ENCODE assay signal across 28 mouse cellular contexts in genomic region chr9:94169905-94170612, GRCm38 (mm10).
A peak's percentile ranks its signal among the peaks of the same experiment; 100 is the strongest.
DNase-seq lines count a peak whose midpoint lies in the region; ATAC-seq lines count a peak whose summit lies in the region.
"Had no signal": no experiment of that assay in that cellular context is flagged by ENCODE, and none has a peak within 500 bp of the region (broad histone marks: within the 10 kb centered on the region; RNA-seq: fewer than 3 reads in every experiment).

No protein-coding gene starts in this region.

- no peaks in the 10 kb centered on the region for H3K36me3 ChIP-seq in forebrain, embryonic 11.5 days (ENCODE audit: control insufficient read depth, insufficient read depth, low read length)
- no peaks in the 10 kb centered on the region for H3K36me3 ChIP-seq in forebrain, embryonic 16.5 days (ENCODE audit: control insufficient read depth, insufficient read depth)
- H3K36me3 ChIP-seq in hindbrain, embryonic 11.5 days (ENCODE audit: control insufficient read depth, insufficient read depth, low read length), result no peaks in the 10 kb centered on the region
- H3K36me3 ChIP-seq in hindbrain, embryonic 13.5 days, result no peaks in the 10 kb centered on the region
- no peaks in the 10 kb centered on the region for H3K36me3 ChIP-seq in midbrain, embryonic 12.5 days
- H3K36me3 ChIP-seq: embryonic facial prominence, embryonic 13.5 days; G1E; limb, embryonic 12.5 days; lung, embryonic 15.5 days; neural tube, embryonic 13.5 days; stomach, embryonic 15.5 days had no signal

- no peak for DNase-seq in forebrain, embryonic 11.5 days (ENCODE audit: low spot score)
- DNase-seq in hindbrain, embryonic 11.5 days (ENCODE audit: low spot score), result no peak
- peak; percentile 27 for DNase-seq in retina, embryonic 14.5 days (ENCODE audit: low spot score)
- no peak for DNase-seq in heart, postnatal 36 days
- no peak for DNase-seq in left cerebral cortex, adult 8-10 months (ENCODE audit: low spot score in 2 of 2)
- DNase-seq: adrenal gland, adult 8-10 months; cerebellum, adult 8-10 months; cerebellum, postnatal 36 days; embryo, embryonic 11 days; gastrocnemius, postnatal 10 days; heart, postnatal 14 days; kidney, adult 8-10 months; kidney, postnatal 4 days; layer of hippocampus, postnatal 36 days; right cerebral cortex, postnatal 14 days; thymus, postnatal 14 days had no signal

- no peak overlapping the region for H3K27ac ChIP-seq in forebrain, embryonic 11.5 days (ENCODE audit: low read depth, low read length)
- H3K27ac ChIP-seq in forebrain, embryonic 16.5 days (ENCODE audit: low read length), result no peak overlapping the region
- H3K27ac ChIP-seq in hindbrain, embryonic 11.5 days (ENCODE audit: low read depth, low read length), result no peak overlapping the region
- H3K27ac ChIP-seq in hindbrain, embryonic 13.5 days, result no peak overlapping the region
- peak overlapping the region; percentile 70 for H3K27ac ChIP-seq in midbrain, embryonic 12.5 days (replicated peaks)
- H3K27ac ChIP-seq: embryonic facial prominence, embryonic 13.5 days; kidney, postnatal 0 days; limb, embryonic 12.5 days; lung, embryonic 15.5 days; neural tube, embryonic 13.5 days; stomach, embryonic 15.5 days had no signal

- ATAC-seq in forebrain, embryonic 11.5 days (replicated peaks; ENCODE audit: low FRiP score), result peak; percentile 63
- ATAC-seq in forebrain, embryonic 16.5 days, result no peak
- ATAC-seq in hindbrain, embryonic 11.5 days (ENCODE audit: low FRiP score), result peak; percentile 83
- no peak for ATAC-seq in hindbrain, embryonic 13.5 days (ENCODE audit: low FRiP score)
- ATAC-seq in midbrain, embryonic 12.5 days (ENCODE audit: low FRiP score, low read depth), result peak; percentile 83
- ATAC-seq: intestine, embryonic 16.5 days had no signal

- no peaks in the 10 kb centered on the region for H3K9me3 ChIP-seq in forebrain, embryonic 11.5 days (ENCODE audit: control insufficient read depth, low read length)
- no peaks in the 10 kb centered on the region for H3K9me3 ChIP-seq in forebrain, embryonic 16.5 days (ENCODE audit: control insufficient read depth, low read length)
- H3K9me3 ChIP-seq in hindbrain, embryonic 11.5 days (ENCODE audit: control insufficient read depth, low read length), result no peaks in the 10 kb centered on the region
- no peaks in the 10 kb centered on the region for H3K9me3 ChIP-seq in hindbrain, embryonic 13.5 days
- no peaks in the 10 kb centered on the region for H3K9me3 ChIP-seq in midbrain, embryonic 12.5 days
- H3K9me3 ChIP-seq: embryonic facial prominence, embryonic 13.5 days; G1E; limb, embryonic 12.5 days; lung, embryonic 15.5 days; neural tube, embryonic 13.5 days; stomach, embryonic 15.5 days had no signal

- H3K27me3 ChIP-seq in forebrain, embryonic 11.5 days (ENCODE audit: control insufficient read depth, insufficient read depth, low read length), result no peaks in the 10 kb centered on the region
- H3K27me3 ChIP-seq in forebrain, embryonic 16.5 days (replicated peaks; ENCODE audit: control insufficient read depth, insufficient read depth, low read length), result no peaks in the 10 kb centered on the region
- no peaks in the 10 kb centered on the region for H3K27me3 ChIP-seq in hindbrain, embryonic 11.5 days (ENCODE audit: control insufficient read depth, insufficient read depth, low read length)
- H3K27me3 ChIP-seq in hindbrain, embryonic 13.5 days, result no peaks in the 10 kb centered on the region
- H3K27me3 ChIP-seq in midbrain, embryonic 12.5 days, result no peaks in the 10 kb centered on the region
- H3K27me3 ChIP-seq: embryonic facial prominence, embryonic 13.5 days; limb, embryonic 12.5 days; lung, embryonic 15.5 days; neural tube, embryonic 13.5 days; stomach, embryonic 15.5 days had no signal

- H3K4me2 ChIP-seq in forebrain, embryonic 11.5 days (ENCODE audit: low read depth, low read length, severe bottlenecking), result no peak overlapping the region
- no peak overlapping the region for H3K4me2 ChIP-seq in forebrain, embryonic 16.5 days (ENCODE audit: low read length)
- H3K4me2 ChIP-seq in hindbrain, embryonic 11.5 days (replicated peaks; ENCODE audit: low read depth, low read length), result no peak overlapping the region
- H3K4me2 ChIP-seq in hindbrain, embryonic 13.5 days, result no peak overlapping the region
- H3K4me2 ChIP-seq in midbrain, embryonic 12.5 days (replicated peaks), result no peak overlapping the region
- H3K4me2 ChIP-seq: embryonic facial prominence, embryonic 13.5 days; limb, embryonic 12.5 days; liver, embryonic 11.5 days; lung, embryonic 15.5 days; neural tube, embryonic 13.5 days; stomach, embryonic 15.5 days had no signal

- 41% methylated on average over 2 of the region's 2 CpGs for WGBS in forebrain, embryonic 11.5 days
- WGBS in forebrain, embryonic 16.5 days, result 30% methylated on average over 2 of the region's 2 CpGs
- 58% methylated on average over 2 of the region's 2 CpGs for WGBS in hindbrain, embryonic 11.5 days
- 36% methylated on average over 2 of the region's 2 CpGs for WGBS in hindbrain, embryonic 13.5 days
- 28% methylated on average over 2 of the region's 2 CpGs for WGBS in midbrain, embryonic 12.5 days

- intact Hi-C loops in heart, postnatal 36 days (cut with DNase I), result no loop called here

- no peak overlapping the region for H3K4me3 ChIP-seq in forebrain, embryonic 11.5 days (ENCODE audit: low read depth, low read length)
- no peak overlapping the region for H3K4me3 ChIP-seq in forebrain, embryonic 16.5 days (replicated peaks; ENCODE audit: low read length)
- H3K4me3 ChIP-seq in hindbrain, embryonic 11.5 days (ENCODE audit: low read depth, low read length), result no peak overlapping the region
- H3K4me3 ChIP-seq in hindbrain, embryonic 13.5 days, result no peak overlapping the region
- no peak overlapping the region for H3K4me3 ChIP-seq in midbrain, embryonic 12.5 days
- H3K4me3 ChIP-seq: embryonic facial prominence, embryonic 13.5 days; limb, embryonic 12.5 days; lung, embryonic 15.5 days; neural tube, embryonic 13.5 days; stomach, embryonic 15.5 days had no signal

- H3K9ac ChIP-seq in forebrain, embryonic 11.5 days (ENCODE audit: low read length), result no peak overlapping the region
- H3K9ac ChIP-seq in forebrain, embryonic 16.5 days (replicated peaks; ENCODE audit: low read depth, low read length), result no peak overlapping the region
- H3K9ac ChIP-seq in hindbrain, embryonic 11.5 days (ENCODE audit: low read depth, low read length), result no peak overlapping the region
- no peak overlapping the region for H3K9ac ChIP-seq in hindbrain, embryonic 13.5 days
- H3K9ac ChIP-seq in midbrain, embryonic 12.5 days (replicated peaks), result no peak overlapping the region
- H3K9ac ChIP-seq: embryonic facial prominence, embryonic 13.5 days; limb, embryonic 12.5 days; lung, embryonic 15.5 days; neural tube, embryonic 13.5 days; stomach, embryonic 15.5 days had no signal

- no peaks in the 10 kb centered on the region; the same call in 1 of the 2 replicates for H3K4me1 ChIP-seq in forebrain, embryonic 11.5 days (replicated peaks; ENCODE audit: control insufficient read depth, insufficient read depth, low read length)
- 0 out of 2 replicates have a peak, but pooled peaks cover 3% of the 10 kb centered on the region for H3K4me1 ChIP-seq in forebrain, embryonic 16.5 days (replicated peaks; ENCODE audit: control insufficient read depth, insufficient read depth, low read length)
- H3K4me1 ChIP-seq in hindbrain, embryonic 11.5 days (replicated peaks; ENCODE audit: control insufficient read depth, insufficient read depth, low read length), result no peaks in the 10 kb centered on the region
- H3K4me1 ChIP-seq in hindbrain, embryonic 13.5 days (replicated peaks), result peaks cover 4% of the 10 kb centered on the region; the same call in 1 of the 2 replicates
- peaks cover 5% of the 10 kb centered on the region; the same call in 1 of the 2 replicates for H3K4me1 ChIP-seq in midbrain, embryonic 12.5 days
- H3K4me1 ChIP-seq: embryonic facial prominence, embryonic 13.5 days; limb, embryonic 12.5 days; lung, embryonic 15.5 days; neural tube, embryonic 13.5 days; stomach, embryonic 15.5 days had no signal

Comparison
In these comparisons a context has a peak if more than half of its experiments do, and no peak if none do; other contexts are left out.
1. ATAC-seq: peak in forebrain, embryonic 11.5 days (single experiment), hindbrain, embryonic 11.5 days (single experiment) and midbrain, embryonic 12.5 days (single experiment); none in forebrain, embryonic 16.5 days (single experiment) and hindbrain, embryonic 13.5 days (single experiment).